Mouse (Mus musculus) frontal cortex, postnatal 10 days (tissue): Measurements from ENCODE around the gene Clec2g.
"Not testable (repeated sequence)": the region's sequence is repeated elsewhere in the genome, so short reads cannot be mapped to it uniquely, and the experiment has no call there.

Experiments used
- DNase-seq, 2 experiments: peaks; one replicate each; pipeline ENCODE4 v3.0.0; 2022; ENCODE audit warnings: low spot score in 2 of 2, mixed read lengths in 1 of 2

Clec2g gene

DNA sequence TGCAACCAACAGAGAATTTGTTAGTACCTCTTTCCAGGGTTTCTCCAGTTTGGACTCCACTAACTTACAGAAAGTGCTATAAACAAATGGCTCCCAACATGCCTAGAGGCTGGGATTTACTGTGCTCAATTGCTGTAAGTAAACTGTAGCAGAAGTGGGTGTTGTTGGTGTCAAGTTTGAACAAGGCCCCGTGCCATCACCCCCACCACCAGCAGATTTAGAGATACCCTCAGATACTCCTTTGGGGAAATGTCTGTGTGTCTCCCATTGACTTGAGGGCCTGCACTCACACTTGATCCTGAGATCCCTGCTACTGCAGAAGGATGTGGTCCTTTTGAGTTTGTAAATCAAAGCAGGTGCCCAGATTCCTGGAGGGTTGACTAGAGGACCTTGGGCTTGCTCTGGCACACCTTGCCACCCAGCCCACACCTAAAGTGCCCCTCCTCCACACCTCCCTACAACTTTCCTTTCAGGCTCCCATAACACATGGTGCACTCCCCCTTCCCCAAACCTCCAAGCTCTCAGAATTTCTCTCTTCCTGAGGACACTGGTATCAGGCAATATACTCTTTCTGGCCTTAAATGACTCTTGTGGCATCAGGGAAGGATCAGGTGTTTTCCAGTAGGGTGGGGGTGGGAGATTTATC is 37.3 kb downstream of the Clec2g start:
- no peak for DNase-seq

DNA sequence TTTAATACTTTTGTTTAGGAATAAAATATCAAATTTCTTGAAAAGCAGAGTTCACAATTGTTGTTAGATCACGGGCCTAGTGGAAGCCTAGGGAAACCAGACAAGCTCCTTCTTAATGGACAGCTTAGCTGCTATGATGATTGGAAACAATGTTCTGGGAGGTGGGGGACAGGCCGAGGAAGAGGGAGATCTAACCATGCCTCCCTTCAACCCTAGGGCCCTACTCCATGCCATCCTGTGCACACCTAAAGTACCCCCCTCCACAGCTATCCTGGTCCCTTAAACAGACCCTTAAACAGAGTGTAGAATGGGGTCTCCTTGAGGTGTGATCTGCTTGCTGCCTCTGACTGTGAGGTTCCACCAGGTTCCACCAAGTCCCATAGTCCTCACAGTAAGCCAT is 38.0 kb downstream of the Clec2g start:
- no peak for DNase-seq

DNA sequence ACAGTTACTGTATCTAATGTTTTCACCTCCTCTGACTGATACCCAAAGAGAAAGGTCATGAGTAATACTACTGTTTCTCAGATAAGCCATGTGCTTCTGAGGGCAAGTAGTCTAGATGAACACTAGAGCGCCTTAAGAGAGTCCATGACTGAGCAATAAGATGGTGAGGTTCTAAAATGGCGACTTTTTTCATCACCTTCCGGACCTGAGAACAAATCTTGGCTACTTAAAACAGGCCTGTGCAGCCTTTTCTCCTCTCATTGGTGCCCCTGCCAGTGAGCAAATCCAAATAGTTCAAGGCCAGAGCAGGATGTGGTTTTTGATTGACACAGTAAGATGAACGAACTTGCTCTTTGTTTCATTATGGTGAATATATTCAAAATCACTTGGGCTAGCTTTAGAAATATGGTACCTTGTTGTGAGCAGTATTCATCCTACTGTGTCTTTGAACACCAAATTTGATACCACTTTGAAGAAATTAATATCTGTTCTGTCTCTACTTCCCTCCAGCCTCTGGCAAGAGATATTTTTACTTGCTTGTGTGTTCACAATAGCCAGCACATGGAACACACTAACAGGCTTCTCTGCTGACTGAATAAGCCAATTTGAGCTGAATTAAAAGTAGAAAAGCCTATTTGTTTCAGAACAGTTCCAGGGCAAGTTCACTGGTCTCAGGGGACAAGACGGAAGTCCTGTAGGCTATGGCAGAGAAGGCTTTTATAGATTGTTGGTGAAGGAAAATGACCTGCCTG is 38.7 kb downstream of the Clec2g start:
- DNase-seq, result no peak

DNA sequence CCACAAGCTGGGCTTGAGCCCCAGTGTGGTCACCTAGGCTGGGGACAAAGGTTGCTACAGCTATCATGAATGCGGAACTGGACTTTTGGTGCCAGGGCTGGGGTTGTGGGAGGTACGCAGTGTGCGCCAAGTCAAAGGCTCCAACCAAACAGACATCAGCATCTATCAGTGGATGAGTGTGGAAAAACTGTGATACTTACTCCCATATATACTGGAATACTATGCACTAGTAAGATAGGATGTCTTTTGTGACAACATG is 39.2 kb downstream of the Clec2g start:
- DNase-seq, result no peak

GRCm38 (mm10) chr6:128974850-128975249 is 40.7 kb downstream of the Clec2g start:
- not testable (repeated sequence) for DNase-seq

GRCm38 (mm10) chr6:128976194-128976593 is 42.0 kb downstream of the Clec2g start:
- DNase-seq, result no peak

- DNase-seq, result not testable (repeated sequence)
These were observed 47.9 kb downstream of the Clec2g start for GRCm38 (mm10) chr6:128981951-128982541.

- no peak for DNase-seq
These were observed 58.2 kb downstream of the Clec2g start for GRCm38 (mm10) chr6:128992337-128992736.

GRCm38 (mm10) chr6:128992753-128993152 is 58.6 kb downstream of the Clec2g start:
- no peak for DNase-seq

GRCm38 (mm10) chr6:128993221-128993620 is 59.0 kb downstream of the Clec2g start:
- no peak for DNase-seq

DNA sequence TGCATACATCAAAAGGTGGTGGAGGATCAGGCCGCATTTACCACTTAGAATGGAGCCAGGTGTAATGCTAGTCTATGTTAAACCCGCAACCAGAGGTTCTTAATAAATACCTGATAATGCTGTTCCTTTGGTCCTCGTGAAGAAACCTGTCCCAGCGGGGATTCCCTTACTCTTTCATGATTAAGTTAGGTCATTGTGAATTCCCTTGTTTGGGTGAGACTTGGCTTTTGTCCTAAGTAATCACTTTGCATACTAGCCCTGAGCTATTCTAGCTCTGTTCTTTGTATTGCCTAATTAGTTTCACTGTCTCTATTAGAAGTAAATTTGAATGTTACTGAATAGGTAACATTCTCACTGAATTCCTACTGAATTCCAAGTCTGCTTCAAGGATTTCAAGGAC is 60.2 kb downstream of the Clec2g start:
- no peak for DNase-seq

GRCm38 (mm10) chr6:128994742-128995141 is 60.6 kb downstream of the Clec2g start:
- no peak for DNase-seq

- no peak for DNase-seq
These were observed 61.3 kb downstream of the Clec2g start for GRCm38 (mm10) chr6:128995250-128996053.

DNA sequence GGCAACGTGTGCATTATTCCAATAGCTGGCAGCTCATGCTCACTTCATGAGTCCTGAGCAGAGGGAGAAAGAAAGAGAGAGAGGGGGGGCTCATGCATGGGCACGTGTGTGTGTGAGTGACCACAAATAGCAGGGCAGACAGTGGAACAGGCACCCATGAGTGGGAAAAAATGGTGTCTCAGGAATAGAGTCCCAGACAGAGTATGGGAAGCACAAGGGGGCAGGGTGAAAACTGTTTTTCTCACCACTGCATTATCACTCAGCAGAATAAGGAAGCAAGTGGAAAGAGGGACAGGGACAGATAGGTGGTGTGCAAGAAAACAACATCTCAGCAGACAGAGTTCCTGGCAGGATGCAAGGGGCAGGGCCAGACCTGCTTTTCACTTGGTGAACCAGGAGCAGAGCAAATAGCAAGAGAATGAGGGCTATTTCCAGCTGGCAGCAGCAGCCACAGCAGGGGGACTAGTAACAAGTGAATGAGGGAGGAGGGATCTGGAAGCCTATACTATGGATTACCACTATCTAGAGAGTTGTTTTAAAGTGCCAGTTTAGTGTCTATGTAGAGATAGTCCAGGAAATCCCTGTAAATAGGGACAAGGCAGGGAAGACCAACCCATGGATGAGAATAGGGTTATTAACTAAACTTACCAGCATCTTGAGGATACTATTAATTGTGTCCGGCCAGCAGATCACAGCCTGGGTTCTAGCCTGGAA is 62.0 kb downstream of the Clec2g start:
- DNase-seq, result no peak

GRCm38 (mm10) chr6:128996768-128997442 is 62.7 kb downstream of the Clec2g start:
- DNase-seq, result no peak

- DNase-seq, result no peak
These were observed 67.2 kb downstream of the Clec2g start for GRCm38 (mm10) chr6:129001392-129001791.

DNA sequence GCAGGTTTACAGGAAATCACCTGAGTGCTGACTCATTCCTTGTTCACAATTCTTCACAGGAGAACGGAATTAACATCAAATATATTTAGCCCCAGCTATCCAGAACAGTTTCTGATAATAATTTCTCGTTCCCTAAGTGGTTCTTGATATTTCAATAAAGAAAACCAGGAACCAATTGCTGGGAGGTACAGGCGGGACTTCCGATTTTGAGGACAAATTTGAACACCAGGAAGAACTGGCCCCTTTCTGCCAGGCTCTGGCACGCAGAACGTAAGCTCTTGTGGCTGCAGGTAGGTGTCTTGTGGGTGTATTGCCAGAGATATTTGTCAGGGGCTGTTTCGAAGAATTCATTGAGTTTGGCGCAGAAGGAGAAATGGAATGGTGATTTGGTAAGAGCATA is 74.4 kb downstream of the Clec2g start:
- no peak for DNase-seq

- DNase-seq, result not testable (repeated sequence)
These were observed 75.8 kb downstream of the Clec2g start for GRCm38 (mm10) chr6:129009846-129010504.

DNA sequence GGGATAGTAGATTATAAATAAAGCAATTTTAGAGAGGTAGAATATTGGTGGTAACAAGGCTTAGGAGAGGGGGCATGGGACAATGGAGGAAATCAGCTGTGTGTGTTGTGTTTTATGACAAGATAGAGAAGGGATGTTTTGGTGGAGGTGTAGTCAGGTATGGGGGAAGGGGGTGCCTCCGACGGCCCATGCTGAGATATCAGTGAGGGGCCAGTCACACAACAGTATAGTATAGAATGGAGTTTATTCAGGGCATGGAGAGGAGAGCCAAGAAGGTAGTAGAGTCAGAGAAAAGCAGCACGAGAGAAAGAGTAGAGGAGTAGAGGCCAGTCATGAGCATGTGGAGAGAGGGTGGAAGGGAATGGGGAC is 76.3 kb downstream of the Clec2g start:
- no peak for DNase-seq

DNA sequence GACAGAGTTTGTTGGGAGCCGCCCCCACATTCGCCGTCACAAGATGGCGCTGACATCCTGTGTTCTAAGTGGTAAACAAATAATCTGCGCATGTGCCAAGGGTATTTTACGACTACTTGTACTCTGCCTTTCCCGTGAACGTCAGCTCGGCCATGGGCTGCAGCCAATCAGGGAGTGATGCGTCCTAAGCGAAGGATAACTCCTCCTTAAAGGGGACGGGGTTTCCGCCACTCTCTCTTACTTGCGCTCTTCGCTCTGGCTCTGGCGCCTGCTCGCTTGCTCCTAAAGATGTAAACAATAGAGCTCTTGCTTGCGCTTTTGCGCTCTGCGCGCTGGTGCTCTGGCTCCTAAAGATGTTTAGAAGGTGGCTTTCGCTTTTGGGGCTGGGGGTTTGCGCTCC is 77.8 kb downstream of the Clec2g start:
- not testable (repeated sequence) for DNase-seq

- no peak for DNase-seq
These were observed 78.8 kb downstream of the Clec2g start for GRCm38 (mm10) chr6:129012966-129013365.
